Mouse (Mus musculus) small intestine, adult 2 months (tissue): ENCODE results near the gene Tmem169.

Experiments
- CTCF ChIP-seq: fragments of 200-500 bp; IDR thresholded peaks from 2 replicates; pipeline ENCODE4 v1.5.1; 2012; ENCODE audit warnings: low read depth, mild to moderate bottlenecking, control low read depth, inconsistent platforms, low read length, moderate library complexity, mixed read lengths; ENCODE audit not compliant: insufficient replicate concordance, insufficient read length; ENCODE audit errors: extremely low read depth
- POLR2A ChIP-seq: fragments of 200-500 bp; IDR thresholded peaks from 2 replicates; pipeline ENCODE4 v1.6.1; 2012; ENCODE audit warnings: low read depth, mild to moderate bottlenecking, control low read depth, inconsistent platforms, low read length, moderate library complexity

GRCm38 (mm10) chr1:72326162-72326821 is 42.1 kb downstream of the Tmem169 start:
- TF ChIP-seq POLR2A (no peak), CTCF (no peak)
